Mouse (Mus musculus): ENCODE results near the gene Mip. TPM values are rescaled to one million over a fixed set of nuclear protein-coding genes. Genes with fewer than 3 reads are reported as not detected.

The Mip gene
- polyA plus RNA-seq, 1 experiment from 2014 or later, result not detected

GRCm38 (mm10) chr10:128263393-128264310 lies 38.0 kb downstream of the Mip start:
- no peak overlapping the region for H3K27ac ChIP-seq (ENCODE audit: low read depth, low read length)
- no peaks in the 10 kb centered on the region for H3K9me3 ChIP-seq (ENCODE audit: control insufficient read depth)
- H3K9ac ChIP-seq (ENCODE audit: low read depth, low read length), result no peak overlapping the region
- H3K36me3 ChIP-seq (ENCODE audit: control insufficient read depth, insufficient read depth), result no peaks in the 10 kb centered on the region
- H3K4me3 ChIP-seq (ENCODE audit: low read depth, low read length), result no peak overlapping the region
- H3K27me3 ChIP-seq (replicated peaks; ENCODE audit: control insufficient read depth, insufficient read depth, low read length), result no peaks in the 10 kb centered on the region
- H3K4me1 ChIP-seq (replicated peaks; ENCODE audit: control insufficient read depth, insufficient read depth, low read length), result no peaks in the 10 kb centered on the region
- ATAC-seq, result no peak
- H3K4me2 ChIP-seq (replicated peaks; ENCODE audit: low read depth), result no peak overlapping the region
- 80% methylated on average over 6 of the region's 6 CpGs for whole genome bisulfite sequencing
- TF ChIP-seq CTCF (IDR thresholded peaks at IDR 0.05; ENCODE audit: low read depth), result no peak

GRCm38 (mm10) chr10:128268371-128268770 lies 42.7 kb downstream of the Mip start, which contains the start of gene Apof:
TSS of gene Apof (plus strand) at chr10:128268671.
- 67% methylated on average over 6 of the region's 6 CpGs for whole genome bisulfite sequencing
- Histone ChIP-seq H3K4me3 (ENCODE audit: low read depth, low read length) (peak within 1 kb of the TSS; percentile 77; the same call in 1 of the 2 replicates), H3K27me3 (replicated peaks; ENCODE audit: control insufficient read depth, insufficient read depth, low read length) (no peaks in the 10 kb centered on the region), H3K9me3 (ENCODE audit: control insufficient read depth) (no peaks in the 10 kb centered on the region), H3K27ac (ENCODE audit: low read depth, low read length) (no peak within 1 kb of the TSS), H3K9ac (ENCODE audit: low read depth, low read length) (no peak within 1 kb of the TSS), H3K36me3 (ENCODE audit: control insufficient read depth, insufficient read depth) (no peaks in the 10 kb centered on the region), H3K4me2 (replicated peaks; ENCODE audit: low read depth) (0 out of 2 replicates have a peak within 1 kb of the TSS, but pooled peaks have one; percentile 65), H3K4me1 (replicated peaks; ENCODE audit: control insufficient read depth, insufficient read depth, low read length) (no peaks in the 10 kb centered on the region)
- ATAC-seq, result no peak
- no peak for TF ChIP-seq CTCF (IDR thresholded peaks at IDR 0.05; ENCODE audit: low read depth)

GRCm38 (mm10) chr10:128269206-128269910 lies 43.7 kb downstream of the Mip start:
- no peak for TF ChIP-seq CTCF (IDR thresholded peaks at IDR 0.05; ENCODE audit: low read depth)

GRCm38 (mm10) chr10:128270287-128270841 lies 44.7 kb downstream of the Mip start, which contains the start of gene Stat2:
TSS of gene Stat2 (plus strand) at chr10:128270559.
- under 1% methylated on average over 43 of the region's 43 CpGs for WGBS
- peak within 1 kb of the TSS; percentile 65 for H3K4me2 ChIP-seq (replicated peaks; ENCODE audit: low read depth)
- H3K4me3 ChIP-seq (ENCODE audit: low read depth, low read length), result peak within 1 kb of the TSS; percentile 77
- no peaks in the 10 kb centered on the region for H3K27me3 ChIP-seq (replicated peaks; ENCODE audit: control insufficient read depth, insufficient read depth, low read length)
- H3K27ac ChIP-seq (ENCODE audit: low read depth, low read length), result peak within 1 kb of the TSS; percentile 76
- no peaks in the 10 kb centered on the region for H3K36me3 ChIP-seq (ENCODE audit: control insufficient read depth, insufficient read depth)
- ATAC-seq, result peak; percentile 97
- no peaks in the 10 kb centered on the region for H3K4me1 ChIP-seq (replicated peaks; ENCODE audit: control insufficient read depth, insufficient read depth, low read length)
- H3K9me3 ChIP-seq (ENCODE audit: control insufficient read depth), result no peaks in the 10 kb centered on the region
- TF ChIP-seq CTCF (IDR thresholded peaks at IDR 0.05; ENCODE audit: low read depth), result no peak
- H3K9ac ChIP-seq (ENCODE audit: low read depth, low read length), result peak within 1 kb of the TSS; percentile 58

More at GRCm38 (mm10) chr10:128269206-128269910, 43.7 kb downstream of the Mip start:
- Histone ChIP-seq H3K9me3 (ENCODE audit: control insufficient read depth) (no peaks in the 10 kb centered on the region), H3K27me3 (replicated peaks; ENCODE audit: control insufficient read depth, insufficient read depth, low read length) (no peaks in the 10 kb centered on the region), H3K36me3 (ENCODE audit: control insufficient read depth, insufficient read depth) (no peaks in the 10 kb centered on the region), H3K4me1 (replicated peaks; ENCODE audit: control insufficient read depth, insufficient read depth, low read length) (no peaks in the 10 kb centered on the region), H3K4me2 (replicated peaks; ENCODE audit: low read depth) (peak overlapping the region; percentile 65), H3K9ac (ENCODE audit: low read depth, low read length) (peak overlapping the region; percentile 31; the same call in 1 of the 2 replicates), H3K27ac (ENCODE audit: low read depth, low read length) (no peak overlapping the region; the same call in 1 of the 2 replicates), H3K4me3 (ENCODE audit: low read depth, low read length) (peak overlapping the region; percentile 77)
- WGBS, result 73% methylated on average over 16 of the region's 16 CpGs
- ATAC-seq, result no peak

- Histone ChIP-seq H3K27ac (ENCODE audit: low read depth, low read length) (peak overlapping the region; percentile 76; the same call in 1 of the 2 replicates), H3K27me3 (replicated peaks; ENCODE audit: control insufficient read depth, insufficient read depth, low read length) (no peaks in the 10 kb centered on the region), H3K4me1 (replicated peaks; ENCODE audit: control insufficient read depth, insufficient read depth, low read length) (no peaks in the 10 kb centered on the region), H3K36me3 (ENCODE audit: control insufficient read depth, insufficient read depth) (no peaks in the 10 kb centered on the region), H3K9ac (ENCODE audit: low read depth, low read length) (peak overlapping the region; percentile 58), H3K4me2 (replicated peaks; ENCODE audit: low read depth) (peak overlapping the region; percentile 65), H3K4me3 (ENCODE audit: low read depth, low read length) (peak overlapping the region; percentile 77), H3K9me3 (ENCODE audit: control insufficient read depth) (no peaks in the 10 kb centered on the region)
- ATAC-seq, result no peak
- 38% methylated on average over 7 of the region's 7 CpGs for WGBS
- peak; percentile 41 for TF ChIP-seq CTCF (IDR thresholded peaks at IDR 0.05; ENCODE audit: low read depth)
Observed at GRCm38 (mm10) chr10:128270866-128271265, 45.2 kb downstream of the Mip start.

All from intestine, postnatal 0 days (tissue).